Mouse (Mus musculus) MEL (cell line): ENCODE measurements around the gene Gm47995. TPM values are rescaled to one million over a fixed set of nuclear protein-coding genes. Genes with fewer than 3 reads are reported as not detected.
"Not testable (repeated sequence)": the region's sequence is repeated elsewhere in the genome, so short reads cannot be mapped to it uniquely, and the experiment has no call there.

Source experiments
- DNase-seq: peaks from one replicate; pipeline ENCODE4 v3.0.0; 2011; ENCODE audit warnings: low read depth, low spot score
- H3K27ac ChIP-seq: 2 replicates; pipeline ENCODE4 v1.5.1; 2012; ENCODE audit warnings: low read depth, mild to moderate bottlenecking, control low read depth, low read length, moderate library complexity; ENCODE audit not compliant: control insufficient read depth
- H3K27me3 ChIP-seq, 2 experiments: fragments of 150-350 bp in 1 of 2; sonication (generic) in 1 of 2; 2 replicates each; pipeline ENCODE4 v1.6.1; 2012; ENCODE audit warnings: low read length in 2 of 2, mild to moderate bottlenecking in 2 of 2, improper control_type of control experiment in 1 of 2, moderate library complexity in 1 of 2; ENCODE audit not compliant: insufficient read depth in 2 of 2, control insufficient read depth in 1 of 2
- H3K36me3 ChIP-seq, 2 experiments: 2 replicates each; pipeline ENCODE4 v1.6.1; 2012 to 2014; ENCODE audit warnings: low read length in 2 of 2, improper control_type of control experiment in 1 of 2, inconsistent platforms in 1 of 2, mild to moderate bottlenecking in 1 of 2; ENCODE audit not compliant: insufficient read depth in 2 of 2, control insufficient read depth in 1 of 2
- H3K4me1 ChIP-seq, 2 experiments: fragments of 150-350 bp in 1 of 2; sonication (generic) in 1 of 2; 2 replicates each; pipeline ENCODE4 v1.6.1; 2012; ENCODE audit warnings: low read length in 2 of 2, improper control_type of control experiment in 1 of 2, mild to moderate bottlenecking in 1 of 2; ENCODE audit not compliant: insufficient read depth in 2 of 2, control insufficient read depth in 1 of 2
- H3K4me3 ChIP-seq, 2 experiments: fragments of 150-350 bp in 1 of 2; sonication (generic) in 1 of 2; 2 replicates each; pipeline ENCODE4 v1.5.1; 2012; ENCODE audit warnings: low read depth in 2 of 2, low read length in 2 of 2, mild to moderate bottlenecking in 2 of 2, moderate library complexity in 2 of 2, control low read depth in 1 of 2, improper control_type of control experiment in 1 of 2; ENCODE audit not compliant: control insufficient read depth in 1 of 2, insufficient read depth in 1 of 2
- H3K79me2 ChIP-seq: 2 replicates; pipeline ENCODE4 v1.6.1; 2012; ENCODE audit warnings: mild to moderate bottlenecking, low read length, moderate library complexity; ENCODE audit not compliant: control insufficient read depth, poor library complexity, insufficient read depth
- H3K9ac ChIP-seq: 2 replicates; pipeline ENCODE4 v1.6.1; 2012; ENCODE audit warnings: low read depth, mild to moderate bottlenecking, control low read depth, low read length, moderate library complexity; ENCODE audit not compliant: control insufficient read depth, poor library complexity, severe bottlenecking
- H3K9me3 ChIP-seq: fragments of 150-350 bp; sonication (generic); replicated peaks from 2 replicates; pipeline ENCODE4 v1.6.1; 2012; ENCODE audit warnings: mild to moderate bottlenecking, low read length, improper control_type of control experiment, moderate library complexity; ENCODE audit not compliant: insufficient read depth
- CTCF ChIP-seq, 3 experiments: IDR thresholded peaks in 2 of 3; conservative IDR thresholded peaks in 1 of 3; 2 replicates each; pipeline ENCODE4 v1.5.1; 2011 to 2012; ENCODE audit warnings: low read length in 3 of 3, low read depth in 2 of 3, mild to moderate bottlenecking in 2 of 3, improper control_type of control experiment in 1 of 3, inconsistent platforms in 1 of 3, mixed read lengths in 1 of 3, moderate library complexity in 1 of 3; ENCODE audit not compliant: control insufficient read depth in 1 of 3, insufficient read depth in 1 of 3, poor library complexity in 1 of 3, severe bottlenecking in 1 of 3
- GATA1 ChIP-seq: IDR thresholded peaks from 2 replicates; pipeline ENCODE4 v1.6.1; 2011; ENCODE audit warnings: low read depth, low read length, improper control_type of control experiment
- HCFC1 ChIP-seq: IDR thresholded peaks from 2 replicates; pipeline ENCODE4 v1.6.1; 2012; ENCODE audit warnings: low read depth, mild to moderate bottlenecking, inconsistent platforms, low read length, improper control_type of control experiment, moderate library complexity
- JUND ChIP-seq: IDR thresholded peaks from 2 replicates; pipeline ENCODE4 v1.6.1; 2011; ENCODE audit warnings: low read depth, mild to moderate bottlenecking, improper control_type of control experiment, low read length
- MAX ChIP-seq: IDR thresholded peaks from 2 replicates; pipeline ENCODE4 v1.6.1; 2011; ENCODE audit warnings: low read length, improper control_type of control experiment
- MAZ ChIP-seq: IDR thresholded peaks from 2 replicates; pipeline ENCODE4 v1.6.1; 2012; ENCODE audit warnings: low read depth, mild to moderate bottlenecking, inconsistent platforms, low read length, improper control_type of control experiment
- MXI1 ChIP-seq: IDR thresholded peaks from 2 replicates; pipeline ENCODE4 v1.6.1; 2011; ENCODE audit warnings: mild to moderate bottlenecking, low read depth, low read length, improper control_type of control experiment
- MYB ChIP-seq: IDR thresholded peaks from 2 replicates; pipeline ENCODE4 v1.6.1; 2011; ENCODE audit warnings: mild to moderate bottlenecking, low read depth, low read length, improper control_type of control experiment
- NRF1 ChIP-seq: IDR thresholded peaks from 2 replicates; pipeline ENCODE4 v1.6.1; 2014; ENCODE audit warnings: low read depth, mild to moderate bottlenecking, inconsistent platforms, low read length, improper control_type of control experiment, moderate library complexity; ENCODE audit not compliant: poor library complexity, insufficient read depth, severe bottlenecking
- POLR2A ChIP-seq, 2 experiments: IDR thresholded peaks; 2 replicates each; pipeline ENCODE4 v1.6.1; 2011 to 2012; ENCODE audit warnings: low read length in 2 of 2, mild to moderate bottlenecking in 2 of 2, control low read depth in 1 of 2, improper control_type of control experiment in 1 of 2, low read depth in 1 of 2, moderate library complexity in 1 of 2; ENCODE audit not compliant: control insufficient read depth in 1 of 2, insufficient read depth in 1 of 2, poor library complexity in 1 of 2
- POLR2AphosphoS2 ChIP-seq: IDR thresholded peaks from 2 replicates; pipeline ENCODE4 v1.6.1; 2011; ENCODE audit warnings: low read length, improper control_type of control experiment
- RAD21 ChIP-seq: IDR thresholded peaks from 2 replicates; pipeline ENCODE4 v1.6.1; 2011; ENCODE audit warnings: mild to moderate bottlenecking, low read depth, low read length, improper control_type of control experiment
- RCOR1 ChIP-seq: IDR thresholded peaks from 2 replicates; pipeline ENCODE4 v1.6.1; 2012; ENCODE audit warnings: low read depth, mild to moderate bottlenecking, inconsistent platforms, low read length, improper control_type of control experiment
- SMC3 ChIP-seq: IDR thresholded peaks from 2 replicates; pipeline ENCODE4 v1.6.1; 2011; ENCODE audit warnings: low read depth, low read length, improper control_type of control experiment
- TAL1 ChIP-seq: IDR thresholded peaks from 2 replicates; pipeline ENCODE4 v1.6.1; 2012; ENCODE audit warnings: mild to moderate bottlenecking, inconsistent platforms, low read length, moderate library complexity, mixed read lengths
- TBP ChIP-seq: IDR thresholded peaks from 2 replicates; pipeline ENCODE4 v1.8.0; 2011; ENCODE audit warnings: low read depth, low read length, improper control_type of control experiment
- USF1 ChIP-seq: IDR thresholded peaks from 2 replicates; pipeline ENCODE4 v1.6.1; 2014; ENCODE audit warnings: low read depth, mild to moderate bottlenecking, inconsistent platforms, low read length, improper control_type of control experiment, moderate library complexity
- ZNF384 ChIP-seq: IDR thresholded peaks from 2 replicates; pipeline ENCODE4 v1.6.1; 2012; ENCODE audit warnings: low read depth, mild to moderate bottlenecking, inconsistent platforms, low read length, improper control_type of control experiment
- polyA plus RNA-seq, 2 experiments: library from polyadenylated mRNA; stranded (reverse) in 1 of 2; unstranded in 1 of 2; fragments of >175 nt in 1 of 2; fragments of >200 nt in 1 of 2; gene quantifications; 2 replicates each; pipeline versions ENCODE4 v1.2.1 to v1.2.4; 2012; ENCODE audit warnings: low replicate concordance in 2 of 2, low read depth in 1 of 2; ENCODE audit not compliant: insufficient read length in 2 of 2, insufficient read depth in 1 of 2, missing spikeins in 1 of 2
- total RNA-seq: library from RNA; depleted of rRNA; stranded (reverse); fragments of 300-350 nt; gene quantifications from 2 replicates; pipeline ENCODE4 v1.2.3, GENCODE M21; 2012; rRNA removed

The Gm47995 gene
- not detected in 2 replicates for total RNA-seq
- polyA plus RNA-seq = under 1 TPM in 1 of 2 experiments, not detected in 1; 0.18 TPM

GRCm38 (mm10) chr1:151198120-151198519, at the start of gene Gm47995:
Gm47995 (plus strand) TSS chr1:151198448.
- not testable (repeated sequence) for H3K4me3 ChIP-seq, H3K79me2 ChIP-seq
- peak; percentile 81 for DNase-seq

GRCm38 (mm10) chr1:151150211-151150610, 48.0 kb upstream of the Gm47995 start:
- no peak for DNase-seq
- H3K27me3 ChIP-seq = no peaks in the 10 kb centered on the region
- H3K36me3 ChIP-seq = no peaks in the 10 kb centered on the region; a peak in 1 of 4 replicates
- no peak overlapping the region for H3K9ac ChIP-seq
- no peak overlapping the region for H3K27ac ChIP-seq
- no peak overlapping the region for H3K4me3 ChIP-seq
- H3K9me3 ChIP-seq = no peaks in the 10 kb centered on the region
- TF ChIP-seq HCFC1 (no peak), TAL1 (no peak), MXI1 (no peak), GATA1 (no peak), USF1 (no peak), ZNF384 (no peak), SMC3 (no peak), CTCF (IDR thresholded peaks at IDR 0.05 in 2 of 3, conservative IDR thresholded peaks at IDR 0.05 in 1 of 3; ENCODE audit: control insufficient read depth in 1 of 3, insufficient read depth in 1 of 3, low read depth in 2 of 3, low read length in 3 of 3, poor library complexity in 1 of 3, severe bottlenecking in 1 of 3) (no peak), JUND (no peak), POLR2AphosphoS2 (no peak), TBP (no peak), RCOR1 (no peak), NRF1 (no peak), MAZ (no peak), MAX (no peak), MYB (no peak), RAD21 (no peak), POLR2A (IDR thresholded peaks at IDR 0.05; ENCODE audit: control insufficient read depth in 1 of 2, insufficient read depth in 1 of 2, low read depth in 1 of 2, low read length in 2 of 2, poor library complexity in 1 of 2) (no peak)
- peaks cover 0 to 7% of the 10 kb centered on the region in 2 experiments; a peak in 3 of 4 replicates for H3K4me1 ChIP-seq
- H3K79me2 ChIP-seq = no peaks in the 10 kb centered on the region

More at GRCm38 (mm10) chr1:151198120-151198519, at the start of gene Gm47995:
- not testable (repeated sequence) for H3K4me1 ChIP-seq, H3K27me3 ChIP-seq, H3K9me3 ChIP-seq, H3K27ac ChIP-seq, H3K36me3 ChIP-seq, H3K9ac ChIP-seq
- TF ChIP-seq TBP = peak; percentile 64; the same call in 1 of the 2 replicates
